Mouse (Mus musculus): ENCODE data around the gene Vps26c. TPM values are rescaled to one million over a fixed set of nuclear protein-coding genes. Genes with fewer than 3 reads are reported as not detected.

Gene Vps26c
- total RNA-seq, 2 experiments from 2014 or later, result 8.9 to 9.5 TPM

- intact Hi-C loops (cut with DNase I), result no loop called here
Measured at GRCm38 (mm10) chr16:94449151-94449550, 77.5 kb downstream of the Vps26c start.

More at GRCm38 (mm10) chr16:94449151-94449550, 77.5 kb downstream of the Vps26c start:
- DNase-seq, result no peak

Other genes starting within 250 kb of the Vps26c start
- gene Hlcs, start 213.3 kb downstream of the Vps26c start, total RNA-seq (2021), result 1 to 10 TPM; 6.5 to 6.8 TPM
- gene Ripply3, start 198.4 kb downstream of the Vps26c start, total RNA-seq (2021), result under 1 TPM; 0.61 to 0.81 TPM
- 10 to 100 TPM; 46.6 to 55.2 TPM for gene Ttc3, start 156.2 kb downstream of the Vps26c start, total RNA-seq (2021)
- 100 to 1,000 TPM; 104 to 134 TPM for gene Pigp, start 155.0 kb downstream of the Vps26c start, total RNA-seq (2021)
- gene Dyrk1a, start 43.2 kb upstream of the Vps26c start, total RNA-seq (2021), result 10 to 100 TPM; 78.6 to 82.9 TPM

Data from gastrocnemius, postnatal 36 days (tissue).